ENCODE assay signal across 8 mouse cellular contexts in genomic region chr19:37531200-37531845, GRCm38 (mm10). TPM values are rescaled to one million over a fixed set of nuclear protein-coding genes. Genes with fewer than 3 reads are reported as not detected.
A peak's percentile ranks its signal among the peaks of the same experiment; 100 is the strongest.
DNase-seq lines count a peak whose midpoint lies in the region; ATAC-seq lines count a peak whose summit lies in the region.

No protein-coding gene starts in this region.

- no peaks in the 10 kb centered on the region for H3K36me3 ChIP-seq in hindbrain, embryonic 12.5 days

- intact Hi-C loops in left cerebral cortex, postnatal 14 days (cut with DNase I), result no loop called here
- intact Hi-C loops in left cerebral cortex, postnatal 4 days (cut with DNase I), result no loop called here

- no peak overlapping the region for H3K9ac ChIP-seq in hindbrain, embryonic 12.5 days

- ATAC-seq in hindbrain, embryonic 12.5 days (ENCODE audit: low FRiP score), result no peak

- no peaks in the 10 kb centered on the region for H3K9me3 ChIP-seq in hindbrain, embryonic 12.5 days (replicated peaks)

- WGBS in hindbrain, embryonic 12.5 days, result 57% methylated on average over 7 of the region's 7 CpGs

- no peak overlapping the region for H3K27ac ChIP-seq in hindbrain, embryonic 12.5 days

- no peak overlapping the region for H3K4me2 ChIP-seq in hindbrain, embryonic 12.5 days (replicated peaks)

- no peaks in the 10 kb centered on the region for H3K4me1 ChIP-seq in hindbrain, embryonic 12.5 days

- no peak overlapping the region for H3K4me3 ChIP-seq in hindbrain, embryonic 12.5 days

- peaks cover 15% of the 10 kb centered on the region for H3K27me3 ChIP-seq in hindbrain, embryonic 12.5 days

- peak; percentile 56 for DNase-seq in adrenal gland, postnatal 14 days
- DNase-seq in adrenal gland, postnatal 4 days (ENCODE audit: low spot score in 2 of 2), result no peak
- peak; percentile 20 to 56 for DNase-seq in left cerebral cortex, postnatal 14 days (ENCODE audit: low spot score in 2 of 2)
- no peak for DNase-seq in left cerebral cortex, postnatal 4 days
- peak; percentile 49 for DNase-seq in brain, adult 2 months (ENCODE audit: low read depth, low spot score)
- DNase-seq in lung, postnatal 14 days, result peak; percentile 29
- DNase-seq in frontal cortex, postnatal 25 days (ENCODE audit: low spot score in 2 of 2), result no peak

RNA-seq across cellular contexts. Expression of gene Exoc6, which starts 18.9 kb away (rescaled TPM):
- total RNA-seq in adrenal gland, postnatal 14 days (2021), result 22.5 and 26.9 TPM in 2 replicates
- 10 to 100 TPM; 21.3 to 22.3 TPM for total RNA-seq in adrenal gland, postnatal 4 days (2021)
- total RNA-seq in left cerebral cortex, postnatal 14 days (2021), result 10 to 100 TPM; 44.8 to 48.8 TPM
- total RNA-seq in left cerebral cortex, postnatal 4 days (2021), result 10 to 100 TPM; 54.5 to 55.5 TPM
- polyA plus RNA-seq in hindbrain, embryonic 12.5 days (2016; fragmentation: Nextera tagmentation; extraction: Ambion mirVana), result 9.5 and 10.3 TPM in 2 replicates

Comparison
In these comparisons a context has a peak if more than half of its experiments do, and no peak if none do; other contexts are left out.
1. DNase-seq: peak in adrenal gland, postnatal 14 days (single experiment), left cerebral cortex, postnatal 14 days (2 of 2), brain, adult 2 months (single experiment) and lung, postnatal 14 days (single experiment); none in adrenal gland, postnatal 4 days (0 of 2), left cerebral cortex, postnatal 4 days (single experiment) and frontal cortex, postnatal 25 days (0 of 2).